ENCODE assay signal across 14 mouse cellular contexts in genomic region chr1:164953574-164953973, GRCm38 (mm10). TPM values are rescaled to one million over a fixed set of nuclear protein-coding genes. Genes with fewer than 3 reads are reported as not detected.
"Had no signal": no experiment of that assay in that cellular context is flagged by ENCODE, and none has a peak within 500 bp of the region (broad histone marks: within the 10 kb centered on the region; RNA-seq: fewer than 3 reads in every experiment).

No protein-coding gene starts in this region.

- ATAC-seq: liver, postnatal 0 days; lung, postnatal 0 days; midbrain, embryonic 16.5 days had no signal

- DNase-seq: liver, embryonic 13.5 days; liver, postnatal 0 days; lung, adult 2 months; lung, postnatal 14 days; lung, postnatal 4 days; midbrain, embryonic 14.5 days; retina, postnatal 1 day; right cerebral cortex, adult 18-20 months; thymus, adult 2 months; thymus, postnatal 25 days; thymus, postnatal 4 days had no signal

RNA-seq across cellular contexts. Expression of gene Xcl1, which starts 18.2 kb away (rescaled TPM):
- total RNA-seq: neutrophil, adult 5-6 weeks had no signal
